Mouse (Mus musculus): ENCODE results near the gene Arhgef12.
"Not testable (repeated sequence)": the region's sequence is repeated elsewhere in the genome, so short reads cannot be mapped to it uniquely, and the experiment has no call there.

The Arhgef12 gene

DNA sequence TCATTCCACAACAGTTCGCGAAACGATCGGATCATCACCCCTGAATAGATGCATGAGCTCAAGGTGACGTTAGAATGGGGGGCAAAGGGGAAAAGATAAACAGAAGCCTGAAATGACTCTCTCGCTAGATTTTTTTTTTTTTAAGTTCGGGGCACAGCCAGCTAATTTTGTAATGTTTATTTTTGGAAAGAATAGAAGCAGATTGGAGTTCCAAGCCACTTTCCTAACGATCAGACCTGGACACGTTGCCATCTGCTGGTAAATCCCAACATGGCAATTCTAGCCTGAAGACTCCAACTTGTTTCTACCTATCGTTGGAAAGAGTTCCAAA, at the start of gene Arhgef12:
TSS of gene Arhgef12 (minus strand) at position 53 of the 331 bp plus-strand sequence.
- peak in 1 of 2 experiments; percentile 43 for DNase-seq (ENCODE audit: low spot score in 2 of 2)

GRCm38 (mm10) chr9:43155960-43156359, 48.9 kb upstream of the Arhgef12 start:
- no peak for DNase-seq (ENCODE audit: low spot score in 2 of 2)

DNA sequence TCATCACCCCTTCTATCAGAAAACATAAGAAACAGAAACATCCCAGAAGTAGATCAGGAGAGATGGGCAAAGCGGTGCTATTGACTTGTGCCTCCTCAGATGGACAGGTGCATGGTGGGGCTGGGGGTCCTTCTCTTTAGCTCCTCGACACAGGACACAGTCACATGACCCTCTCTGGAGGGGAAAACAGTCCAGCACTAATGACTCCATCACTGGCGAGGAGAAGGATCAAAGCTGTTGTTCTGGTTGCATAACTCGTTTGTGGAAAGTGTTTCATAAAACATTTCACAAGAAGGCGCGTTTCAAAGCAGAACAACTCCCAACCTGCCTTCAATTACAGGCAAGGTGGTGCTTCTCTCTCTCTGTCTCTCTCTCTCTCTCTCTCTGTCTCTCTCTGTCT, 44.7 kb upstream of the Arhgef12 start:
- DNase-seq (ENCODE audit: low spot score in 2 of 2) = no peak

DNA sequence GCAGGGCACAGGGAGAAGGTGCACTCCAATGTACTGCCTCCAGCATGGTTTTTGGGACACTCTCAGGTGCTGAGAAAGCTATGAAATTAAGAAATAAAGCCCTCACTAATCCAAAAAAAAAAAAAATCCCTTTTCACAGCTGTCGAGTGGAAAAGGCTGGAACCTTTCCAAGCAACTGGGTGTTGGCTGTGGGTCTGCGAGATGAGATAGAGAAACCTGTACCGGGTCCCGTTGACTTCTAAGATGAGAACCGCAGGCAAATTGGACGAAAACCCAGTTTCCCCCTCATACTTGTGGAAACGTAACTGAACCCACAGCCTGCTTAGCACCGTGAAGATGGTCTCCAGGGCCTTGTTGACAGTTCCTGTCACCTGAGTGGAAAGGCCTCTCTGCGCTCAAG, 43.9 kb upstream of the Arhgef12 start:
- no peak for DNase-seq (ENCODE audit: low spot score in 2 of 2)

DNA sequence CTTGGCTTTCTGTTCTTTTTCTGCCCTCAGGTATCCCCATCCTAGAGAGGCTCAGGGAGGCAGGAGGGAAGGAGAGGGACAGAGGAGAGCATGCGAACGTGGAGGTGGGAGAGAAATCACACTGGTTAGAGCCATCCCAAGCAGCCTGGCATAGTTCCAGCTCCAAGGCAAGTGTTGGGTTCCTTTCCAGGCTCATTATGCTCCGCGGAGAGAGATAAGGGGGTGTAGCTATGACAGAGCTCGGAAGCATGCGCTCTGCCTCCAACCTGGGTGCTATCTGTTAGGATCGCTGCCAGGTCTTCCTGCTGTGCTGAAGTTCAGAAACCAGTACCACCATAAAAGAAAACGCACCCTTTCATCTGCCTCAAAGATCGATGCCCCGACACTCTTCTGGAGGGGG, 43.0 kb upstream of the Arhgef12 start:
- DNase-seq (ENCODE audit: low spot score in 2 of 2) = peak in 1 of 2 experiments; percentile 40

- DNase-seq (ENCODE audit: low spot score in 2 of 2) = no peak
Measured at GRCm38 (mm10) chr9:43149498-43149897, 42.5 kb upstream of the Arhgef12 start.

- no peak for DNase-seq (ENCODE audit: low spot score in 2 of 2)
Measured at GRCm38 (mm10) chr9:43145196-43145595, 38.2 kb upstream of the Arhgef12 start.

- no peak for DNase-seq (ENCODE audit: low spot score in 2 of 2)
Measured at GRCm38 (mm10) chr9:43144206-43144810, 37.3 kb upstream of the Arhgef12 start.

DNA sequence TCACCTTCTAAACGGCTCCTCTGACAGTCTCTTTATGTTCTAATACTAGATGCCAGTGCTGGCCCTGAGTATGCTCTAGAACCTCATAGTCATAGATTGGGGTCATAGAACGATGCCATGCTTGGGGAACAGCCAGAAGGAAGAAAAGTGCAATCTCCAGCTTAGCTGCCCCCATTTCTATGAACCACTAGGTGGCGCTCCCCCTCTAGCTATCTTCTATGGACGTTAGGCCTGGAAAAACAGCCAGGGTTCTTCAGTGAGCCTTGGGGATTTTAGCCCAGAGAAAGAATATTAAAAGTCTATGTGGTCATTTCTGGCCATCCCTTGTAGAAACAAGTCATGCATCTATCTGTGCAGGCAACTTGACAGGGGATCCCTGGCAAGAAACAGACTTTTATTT, 34.8 kb upstream of the Arhgef12 start:
- DNase-seq (ENCODE audit: low spot score in 2 of 2) = peak in 1 of 2 experiments; percentile 64

- no peak for DNase-seq (ENCODE audit: low spot score in 2 of 2)
Measured at GRCm38 (mm10) chr9:43133525-43133924, 26.5 kb upstream of the Arhgef12 start.

GRCm38 (mm10) chr9:43132380-43132779, 25.3 kb upstream of the Arhgef12 start:
- DNase-seq (ENCODE audit: low spot score in 2 of 2) = no peak

GRCm38 (mm10) chr9:43131940-43132339, 24.9 kb upstream of the Arhgef12 start:
- DNase-seq (ENCODE audit: low spot score in 2 of 2) = peak in 1 of 2 experiments; percentile 52

GRCm38 (mm10) chr9:43130684-43131083, 23.6 kb upstream of the Arhgef12 start:
- no peak for DNase-seq (ENCODE audit: low spot score in 2 of 2)

DNA sequence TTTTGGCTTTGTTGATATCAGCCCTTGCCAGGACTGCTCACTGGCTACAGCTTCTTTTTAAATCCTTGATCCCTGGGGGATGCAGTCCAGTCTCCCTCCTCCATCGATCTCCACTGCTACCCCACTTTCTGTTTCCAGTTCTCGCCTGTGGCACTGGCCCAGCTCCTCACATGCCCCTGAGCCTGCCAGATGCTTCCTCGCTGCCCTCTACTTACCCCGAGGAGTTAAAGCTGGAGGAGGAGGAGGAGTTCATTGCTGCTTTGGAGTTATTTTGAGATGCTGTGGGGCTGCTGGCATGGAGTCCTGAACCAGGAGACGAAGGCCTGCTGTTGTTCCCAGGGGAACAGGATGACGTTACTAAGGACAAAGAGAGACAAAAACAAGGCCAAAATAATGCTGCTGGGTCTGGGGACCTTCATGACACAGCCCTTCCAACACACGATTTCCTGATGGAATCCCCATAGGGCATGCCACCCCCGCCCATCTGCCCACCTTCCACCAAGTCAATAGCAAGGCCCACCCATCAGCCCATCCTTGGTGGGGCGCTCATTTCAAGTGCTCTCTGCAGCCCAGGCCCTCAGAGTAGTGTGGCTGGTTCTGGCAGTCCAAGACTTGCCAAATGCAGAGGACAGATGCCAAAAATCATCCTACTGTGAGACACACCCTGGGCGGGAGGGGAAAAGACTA, 20.2 kb upstream of the Arhgef12 start:
- DNase-seq (ENCODE audit: low spot score in 2 of 2) = peak in 1 of 2 experiments; percentile 69

- no peak for DNase-seq (ENCODE audit: low spot score in 2 of 2)
Measured at GRCm38 (mm10) chr9:43122379-43122778, 15.3 kb upstream of the Arhgef12 start.

GRCm38 (mm10) chr9:43121948-43122347, 14.9 kb upstream of the Arhgef12 start:
- not testable (repeated sequence) for DNase-seq (ENCODE audit: low spot score in 2 of 2)

DNA sequence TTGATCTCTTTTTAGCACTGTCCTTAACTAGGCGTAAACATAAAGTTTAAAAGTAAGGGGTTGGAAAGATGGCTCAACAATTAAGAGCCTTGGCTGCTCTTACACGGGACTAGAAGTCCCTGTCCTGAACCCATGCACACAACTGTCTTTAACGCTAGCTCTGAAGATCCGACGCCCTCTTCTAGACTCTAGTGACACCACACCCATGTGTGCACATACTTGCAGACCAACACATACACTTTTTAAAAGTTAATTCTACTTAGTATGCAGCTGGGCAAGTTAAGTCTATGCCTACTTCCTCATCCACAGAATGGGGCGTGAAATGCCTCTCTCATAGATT, 9.9 kb upstream of the Arhgef12 start:
- DNase-seq (ENCODE audit: low spot score in 2 of 2) = no peak

- DNase-seq (ENCODE audit: low spot score in 2 of 2) = peak in 1 of 2 experiments; percentile 18
Measured at GRCm38 (mm10) chr9:43116134-43116996, 9.3 kb upstream of the Arhgef12 start, which contains the start of gene Tmem136. Gene Tmem136 (minus strand): TSS chr9:43116570.

DNA sequence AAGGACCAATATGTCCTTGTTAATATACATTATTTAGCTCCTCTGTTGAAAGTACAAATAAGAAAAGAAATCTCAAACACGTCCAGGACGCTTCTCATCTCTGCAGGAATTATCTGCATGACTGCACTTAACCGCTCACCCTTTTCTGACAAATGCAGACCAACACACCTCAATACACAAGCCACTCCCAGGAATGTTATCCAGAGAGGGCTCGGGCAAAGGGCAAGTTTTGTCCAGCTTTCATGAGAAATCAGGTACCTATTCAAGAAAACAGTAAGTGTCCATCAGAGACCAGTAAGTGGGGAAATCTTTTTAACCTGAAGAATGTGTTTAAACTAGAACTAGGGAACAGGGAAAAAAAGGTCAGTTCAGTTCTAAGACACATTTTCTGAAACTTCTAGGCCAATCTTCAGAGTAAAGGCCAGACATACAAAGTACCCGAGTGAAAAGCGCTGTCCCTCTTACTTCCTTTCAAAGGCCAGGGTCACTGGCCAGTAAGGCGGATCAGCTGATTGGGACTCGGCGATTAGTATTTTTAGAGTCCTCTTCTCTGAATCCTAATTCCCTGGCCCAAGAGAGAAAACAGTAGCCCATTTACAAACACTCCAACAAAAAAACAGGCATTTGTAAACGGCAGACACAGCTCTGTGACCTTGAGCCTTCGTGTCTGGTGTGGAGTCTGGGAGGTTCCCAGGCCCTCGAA, 8.5 kb upstream of the Arhgef12 start:
- DNase-seq (ENCODE audit: low spot score in 2 of 2) = no peak

DNA sequence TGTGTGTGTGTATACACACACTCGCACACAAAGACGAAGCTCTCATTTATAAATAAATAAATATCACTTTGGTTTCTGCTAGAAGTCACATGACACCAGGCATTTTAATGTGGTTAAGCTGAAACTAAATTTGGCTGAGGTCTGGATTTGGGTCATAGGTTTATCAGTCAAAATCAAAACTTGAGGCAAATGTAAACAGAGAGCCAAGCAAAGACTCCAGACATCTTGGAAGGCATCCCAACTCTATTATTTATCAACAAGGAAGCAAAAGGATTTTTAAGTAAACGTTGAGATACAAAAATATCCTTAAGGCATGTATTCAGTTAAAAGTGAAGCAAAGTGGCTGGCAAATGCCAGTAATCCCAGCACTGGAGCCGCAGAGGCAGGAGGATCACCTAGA, 7.8 kb upstream of the Arhgef12 start:
- DNase-seq (ENCODE audit: low spot score in 2 of 2) = no peak

DNA sequence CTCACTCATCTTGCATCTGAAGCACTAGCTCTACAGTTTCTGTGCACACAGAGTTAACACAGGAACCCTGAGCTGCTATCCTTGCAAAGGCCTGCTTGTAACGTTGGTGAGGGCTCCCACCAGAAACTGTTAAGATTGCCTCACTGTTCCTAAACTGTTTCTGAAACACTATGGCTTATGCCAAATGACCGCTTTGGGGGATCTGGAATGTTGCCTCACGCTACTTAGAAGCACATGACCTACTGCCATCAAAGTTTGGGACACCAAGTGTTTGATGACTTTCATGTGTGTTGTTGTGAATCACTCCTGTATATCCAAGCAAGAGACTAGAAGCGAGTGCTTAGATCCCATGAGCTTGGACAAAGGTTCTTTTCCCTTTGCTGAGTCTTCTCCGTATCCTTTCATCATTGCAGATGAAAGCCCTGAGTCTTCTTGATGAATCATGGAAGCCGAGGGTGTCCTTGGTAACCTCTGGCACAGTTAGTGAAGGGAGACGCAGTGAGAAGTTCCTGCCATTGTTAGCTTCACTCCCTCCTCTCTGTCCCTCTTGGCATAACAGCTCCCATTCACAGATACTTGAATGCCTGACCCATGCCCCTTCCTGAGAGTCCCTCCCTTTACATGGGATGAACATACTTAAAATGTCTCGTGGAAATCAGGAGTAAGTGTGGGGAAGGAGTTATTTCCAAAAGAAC, 3.4 kb upstream of the Arhgef12 start:
- DNase-seq (ENCODE audit: low spot score in 2 of 2) = no peak

Measured in urinary bladder, adult 18-20 months (tissue).